Mouse (Mus musculus): Measurements from ENCODE around the gene Arhgap4. TPM values are rescaled to one million over a fixed set of nuclear protein-coding genes. Genes with fewer than 3 reads are reported as not detected.

Gene Arhgap4
- total RNA-seq (2021): 1 to 10 TPM; 5.5 to 6.0 TPM
- long read RNA-seq, experiment 1, partial matches to known transcripts: 3 of 5 reads
- long read RNA-seq, experiment 1, other reads (novel, unspliced or antisense): 2 of 5 reads
- long read RNA-seq, experiment 2, partial matches to known transcripts: 3 of 7 reads
- long read RNA-seq, experiment 2, other reads (novel, unspliced or antisense): 4 of 7 reads

GRCm38 (mm10) chrX:73921823-73922549 lies at the start of gene Arhgap4, which contains the start of gene Naa10:
Gene Arhgap4, minus strand, starts transcription at chrX:73921870.
Gene Naa10, minus strand, starts transcription at chrX:73921944.
- intact Hi-C loops (cut with DNase I): no loop called here

GRCm38 (mm10) chrX:73970781-73971180 lies 49.1 kb upstream of the Arhgap4 start:
- intact Hi-C loops (cut with DNase I): no loop called here
- no peak for DNase-seq (ENCODE audit: low spot score in 2 of 2)

More at GRCm38 (mm10) chrX:73921823-73922549, at the start of gene Arhgap4, which contains the start of gene Naa10:
- DNase-seq (ENCODE audit: low spot score in 2 of 2): peak; percentile 84 to 86

- DNase-seq (ENCODE audit: low spot score in 2 of 2): no peak
- intact Hi-C loops (cut with DNase I): loop anchor here (5.0 kb wide), 2 partner anchors 53 to 443 kb away; partner anchors contain the start of gene Irak1
Measured at GRCm38 (mm10) chrX:73969729-73970128, 48.1 kb upstream of the Arhgap4 start.

- DNase-seq (ENCODE audit: low spot score in 2 of 2): no peak
- intact Hi-C loops (cut with DNase I): loop anchor here (5.0 kb wide), 2 partner anchors 53 to 443 kb away; partner anchors contain the start of gene Irak1
Measured at GRCm38 (mm10) chrX:73969167-73969566, 47.5 kb upstream of the Arhgap4 start.

GRCm38 (mm10) chrX:73967177-73968075 lies 45.8 kb upstream of the Arhgap4 start:
- intact Hi-C loops (cut with DNase I): loop anchor here (5.0 kb wide), 2 partner anchors 55 to 445 kb away; partner anchors contain the start of gene Irak1
- peak; percentile 87 to 93 for DNase-seq (ENCODE audit: low spot score in 2 of 2)

- intact Hi-C loops (cut with DNase I): loop anchor here (5.0 kb wide), 2 partner anchors 56 to 446 kb away; partner anchors contain the start of gene Irak1
- peak; percentile 88 to 91 for DNase-seq (ENCODE audit: low spot score in 2 of 2)
Measured at GRCm38 (mm10) chrX:73966248-73967176, 44.8 kb upstream of the Arhgap4 start, which contains the start of gene Hcfc1. Gene Hcfc1, minus strand, starts transcription at chrX:73966357.

- DNase-seq (ENCODE audit: low spot score in 2 of 2): peak; percentile 67 to 76
- intact Hi-C loops (cut with DNase I): loop anchor here (5.0 kb wide), 2 partner anchors 57 to 447 kb away; partner anchors contain the start of gene Irak1
Measured at GRCm38 (mm10) chrX:73965307-73965706, 43.6 kb upstream of the Arhgap4 start.

GRCm38 (mm10) chrX:73964363-73964762 lies 42.7 kb upstream of the Arhgap4 start:
- intact Hi-C loops (cut with DNase I): no loop called here
- DNase-seq (ENCODE audit: low spot score in 2 of 2): no peak

- no peak for DNase-seq (ENCODE audit: low spot score in 2 of 2)
- intact Hi-C loops (cut with DNase I): no loop called here
Measured at GRCm38 (mm10) chrX:73954988-73955387, 33.3 kb upstream of the Arhgap4 start.

GRCm38 (mm10) chrX:73952603-73953002 lies 30.9 kb upstream of the Arhgap4 start:
- DNase-seq (ENCODE audit: low spot score in 2 of 2): no peak
- intact Hi-C loops (cut with DNase I): no loop called here

- intact Hi-C loops (cut with DNase I): loop anchor here (5.0 kb wide), 1 partner anchor 152 kb away; no protein-coding TSS in a partner anchor
- DNase-seq (ENCODE audit: low spot score in 2 of 2): no peak
Measured at GRCm38 (mm10) chrX:73949341-73949740, 27.7 kb upstream of the Arhgap4 start.

- intact Hi-C loops (cut with DNase I): loop anchor here (5.0 kb wide), 1 partner anchor 151 kb away; no protein-coding TSS in a partner anchor
- DNase-seq (ENCODE audit: low spot score in 2 of 2): peak; percentile 55 to 74
Measured at GRCm38 (mm10) chrX:73948647-73949046, 27.0 kb upstream of the Arhgap4 start.

- DNase-seq (ENCODE audit: low spot score in 2 of 2): no peak
- intact Hi-C loops (cut with DNase I): loop anchor here (1.0 to 5.0 kb wide), 2 partner anchors 12 to 150 kb away; no protein-coding TSS in a partner anchor
Measured at GRCm38 (mm10) chrX:73946896-73947295, 25.2 kb upstream of the Arhgap4 start.

- intact Hi-C loops (cut with DNase I): no loop called here
- DNase-seq (ENCODE audit: low spot score in 2 of 2): no peak
Measured at GRCm38 (mm10) chrX:73942294-73942693, 20.6 kb upstream of the Arhgap4 start.

- DNase-seq (ENCODE audit: low spot score in 2 of 2): no peak
- intact Hi-C loops (cut with DNase I): no loop called here
Measured at GRCm38 (mm10) chrX:73941860-73942259, 20.2 kb upstream of the Arhgap4 start.

- intact Hi-C loops (cut with DNase I): no loop called here
- no peak for DNase-seq (ENCODE audit: low spot score in 2 of 2)
Measured at GRCm38 (mm10) chrX:73931871-73932270, 10.2 kb upstream of the Arhgap4 start.

- intact Hi-C loops (cut with DNase I): no loop called here
- peak in 1 of 2 experiments; percentile 11 for DNase-seq (ENCODE audit: low spot score in 2 of 2)
Measured at GRCm38 (mm10) chrX:73930402-73931062, 8.9 kb upstream of the Arhgap4 start, which contains the start of gene Renbp. Gene Renbp, minus strand, starts transcription at chrX:73930850.

- intact Hi-C loops (cut with DNase I): no loop called here
Measured at GRCm38 (mm10) chrX:73922550-73922882, 846 bp upstream of the Arhgap4 start.

More at GRCm38 (mm10) chrX:73922550-73922882, 846 bp upstream of the Arhgap4 start:
- no peak for DNase-seq (ENCODE audit: low spot score in 2 of 2)

Data from left cerebral cortex, postnatal 14 days (tissue).